Mouse (Mus musculus) limb, embryonic 13.5 days (tissue): ENCODE results near the gene Scg2. TPM values are rescaled to one million over a fixed set of nuclear protein-coding genes. Genes with fewer than 3 reads are reported as not detected.

ENCODE experiments used
- ATAC-seq: fragments of 200-750 bp; cut with Nextera tagmentation; 2 replicates; pipeline ENCODE4 v1.8.0; 2017; ENCODE audit warnings: low read depth, moderate number of reproducible peaks, moderate TSS enrichment; ENCODE audit not compliant: low FRiP score
- H3K27ac ChIP-seq: fragments of 300-500 bp; sonication (generic); 2 replicates; pipeline ENCODE4 v1.5.1; 2015; ENCODE audit warnings: inconsistent platforms, mild to moderate bottlenecking, moderate library complexity
- H3K27me3 ChIP-seq: fragments of 300-500 bp; sonication (generic); 2 replicates; pipeline ENCODE4 v1.6.1; 2015; ENCODE audit warnings: mild to moderate bottlenecking, inconsistent platforms
- H3K36me3 ChIP-seq: fragments of 300-500 bp; sonication (generic); 2 replicates; pipeline ENCODE4 v1.6.1; 2015; ENCODE audit warnings: inconsistent platforms, mild to moderate bottlenecking, moderate library complexity
- H3K4me1 ChIP-seq: fragments of 300-500 bp; sonication (generic); 2 replicates; pipeline ENCODE4 v1.6.1; 2015; ENCODE audit warnings: inconsistent platforms
- H3K4me2 ChIP-seq: fragments of 300-500 bp; sonication (generic); replicated peaks from 2 replicates; pipeline ENCODE4 v1.6.1; 2015; ENCODE audit warnings: inconsistent platforms, mild to moderate bottlenecking, moderate library complexity
- H3K4me3 ChIP-seq: fragments of 300-500 bp; sonication (generic); 2 replicates; pipeline ENCODE4 v1.5.1; 2015; ENCODE audit warnings: moderate library complexity, mild to moderate bottlenecking, inconsistent platforms
- H3K9ac ChIP-seq: fragments of 300-500 bp; sonication (generic); 2 replicates; pipeline ENCODE4 v1.6.1; 2015; ENCODE audit warnings: mild to moderate bottlenecking, inconsistent platforms
- H3K9me3 ChIP-seq: fragments of 300-500 bp; sonication (generic); 2 replicates; pipeline ENCODE4 v1.6.1; 2016; ENCODE audit warnings: inconsistent platforms
- WGBS: fragments of 180-500 bp; shearing (Covaris S2); methylation state at CpG from one replicate; pipeline ENCODE4 v1.1.7; 2015; 5-methylcytosine and 5-hydroxymethylcytosine counted together
- polyA plus RNA-seq: library from polyadenylated mRNA; unstranded; fragments of >200 nt; fragmentation: Nextera tagmentation; extraction: Ambion mirVana; gene quantifications from 2 replicates; pipeline ENCODE4 v1.2.1, GENCODE M21; 2015

The Scg2 gene
- polyA plus RNA-seq, 1 experiment from 2014 or later: 0.47 TPM

DNA sequence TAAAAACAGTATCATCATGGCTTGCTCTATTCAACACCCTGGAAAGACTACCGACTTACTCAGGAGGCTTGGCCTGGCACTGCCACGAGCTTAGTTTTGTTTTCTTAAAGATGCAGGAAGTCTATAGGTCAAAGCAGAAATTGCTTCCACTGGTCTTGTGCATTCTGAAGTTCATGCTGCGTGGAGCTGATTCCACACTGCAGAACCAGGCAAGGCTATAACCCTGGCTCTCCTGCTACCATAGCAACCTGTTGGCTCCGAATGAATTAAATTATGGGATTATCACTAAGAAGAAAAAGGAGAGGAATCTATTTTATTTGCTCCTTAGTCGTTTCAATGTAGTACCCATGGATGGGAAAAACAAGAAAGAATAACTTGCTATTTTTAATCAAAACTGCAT, 10.9 kb downstream of the Scg2 start:
- H3K9ac ChIP-seq: no peak overlapping the region
- no peaks in the 10 kb centered on the region for H3K9me3 ChIP-seq
- H3K4me2 ChIP-seq: no peak overlapping the region
- no peaks in the 10 kb centered on the region for H3K36me3 ChIP-seq
- 67% methylated on average over 5 of the region's 5 CpGs for WGBS
- ATAC-seq: no peak
- no peaks in the 10 kb centered on the region for H3K27me3 ChIP-seq
- no peaks in the 10 kb centered on the region for H3K4me1 ChIP-seq
- H3K27ac ChIP-seq: no peak overlapping the region
- H3K4me3 ChIP-seq: no peak overlapping the region

DNA sequence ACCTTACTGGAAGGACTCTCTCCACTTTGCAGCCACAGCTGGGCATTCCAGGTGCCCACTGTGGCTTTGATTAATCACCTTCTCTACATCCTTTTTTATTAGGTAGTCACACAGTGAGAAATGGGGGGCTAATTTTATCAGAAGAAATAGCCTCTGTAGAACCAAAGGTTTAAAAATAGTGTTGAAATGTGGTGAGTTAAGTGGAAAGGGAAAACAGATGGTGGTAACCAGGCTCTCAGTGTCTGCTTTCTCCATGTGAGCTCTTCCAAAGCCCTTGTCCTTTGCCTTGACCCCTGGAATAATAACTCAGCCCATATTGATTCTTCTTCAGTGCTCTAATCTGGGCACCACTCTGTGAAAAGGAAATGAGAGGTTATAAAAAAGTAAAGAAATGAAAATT, 24.4 kb downstream of the Scg2 start:
- H3K9me3 ChIP-seq: no peaks in the 10 kb centered on the region
- H3K4me1 ChIP-seq: no peaks in the 10 kb centered on the region
- no peak for ATAC-seq
- no peaks in the 10 kb centered on the region for H3K27me3 ChIP-seq
- H3K36me3 ChIP-seq: no peaks in the 10 kb centered on the region
- H3K4me3 ChIP-seq: no peak overlapping the region
- H3K9ac ChIP-seq: no peak overlapping the region
- no peak overlapping the region for H3K27ac ChIP-seq
- H3K4me2 ChIP-seq: no peak overlapping the region

DNA sequence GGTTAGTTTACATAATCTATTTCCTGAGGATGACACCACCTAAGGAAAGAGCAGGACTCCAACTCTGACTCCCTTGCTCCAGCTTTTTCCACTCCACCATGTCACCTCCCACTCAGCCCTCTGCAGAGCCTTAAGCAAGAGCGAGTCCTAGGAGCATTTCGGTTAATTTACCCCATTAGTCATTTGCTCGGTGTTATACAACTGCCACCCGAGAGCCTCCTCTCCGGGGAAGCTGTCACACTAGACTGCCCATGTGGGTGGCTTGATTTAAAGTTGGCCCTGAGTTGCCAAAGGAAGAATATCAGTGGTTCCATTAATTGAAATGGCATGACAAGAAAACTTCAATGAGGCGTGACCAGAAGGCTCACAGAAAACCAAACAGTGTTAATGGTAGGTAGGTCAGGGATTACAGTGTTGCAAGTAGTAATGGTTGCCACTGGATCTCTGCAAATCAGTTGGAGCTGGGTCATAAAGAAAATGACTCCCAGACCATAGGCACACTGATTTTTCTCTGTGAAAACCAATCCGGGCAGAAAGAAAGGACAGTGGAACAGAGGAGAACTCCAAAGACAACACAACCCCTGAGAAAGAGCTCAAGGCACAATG, 33.5 kb downstream of the Scg2 start:
- H3K4me2 ChIP-seq: no peak overlapping the region
- ATAC-seq: no peak
- H3K27ac ChIP-seq: no peak overlapping the region
- no peaks in the 10 kb centered on the region for H3K9me3 ChIP-seq
- H3K4me1 ChIP-seq: no peaks in the 10 kb centered on the region
- WGBS: 41% methylated on average over 7 of the region's 7 CpGs
- no peaks in the 10 kb centered on the region for H3K36me3 ChIP-seq
- no peaks in the 10 kb centered on the region for H3K27me3 ChIP-seq
- H3K9ac ChIP-seq: no peak overlapping the region
- H3K4me3 ChIP-seq: no peak overlapping the region

DNA sequence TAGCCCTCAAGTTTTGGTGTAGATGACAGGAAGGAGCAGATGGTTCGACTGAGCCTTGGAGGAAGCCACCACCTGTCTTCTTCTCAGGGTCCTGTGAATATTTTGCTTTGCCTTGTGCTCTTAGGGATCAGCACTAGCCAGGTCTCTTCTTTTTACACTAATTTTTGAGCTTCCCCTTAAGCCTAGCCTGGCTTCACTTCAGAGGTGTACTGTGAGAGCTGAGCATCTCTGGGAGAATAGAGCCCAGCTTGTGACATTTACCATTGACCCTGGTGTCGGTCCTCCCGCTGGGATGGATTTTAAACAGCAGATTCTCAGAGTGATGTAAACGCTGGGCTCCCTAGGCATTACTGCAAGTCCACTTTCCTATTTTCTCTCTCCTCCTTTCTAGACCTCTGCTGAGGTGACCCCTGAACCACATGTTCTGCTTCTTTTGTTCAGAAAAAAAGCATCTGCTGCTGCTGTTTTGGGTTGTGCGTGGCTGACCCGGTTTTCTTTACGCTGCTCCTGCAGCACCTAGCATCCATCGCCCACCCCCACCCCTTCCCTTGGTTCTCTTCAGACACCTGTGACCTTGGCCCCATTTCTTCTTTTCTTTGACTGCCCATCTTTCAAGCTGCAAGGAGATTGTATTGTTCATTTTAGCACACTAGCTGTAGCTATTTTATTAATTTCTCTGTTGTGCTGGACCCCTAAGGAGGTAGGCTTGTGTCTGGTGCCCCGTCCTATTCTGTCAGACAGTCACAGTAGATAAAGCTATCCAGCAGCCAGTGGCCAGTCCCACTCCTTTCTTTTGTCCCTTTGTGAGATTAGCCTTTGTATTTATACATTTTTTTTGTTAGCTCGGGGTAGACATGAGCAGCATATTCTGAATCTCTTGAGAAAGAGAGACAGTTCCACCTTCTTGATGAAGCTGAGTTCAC, 38.6 kb downstream of the Scg2 start:
- no peak overlapping the region for H3K4me2 ChIP-seq
- no peak overlapping the region for H3K27ac ChIP-seq
- no peaks in the 10 kb centered on the region for H3K4me1 ChIP-seq
- no peaks in the 10 kb centered on the region for H3K27me3 ChIP-seq
- no peak for ATAC-seq
- H3K9ac ChIP-seq: no peak overlapping the region
- H3K4me3 ChIP-seq: no peak overlapping the region
- 67% methylated on average over 10 of the region's 10 CpGs for WGBS
- H3K36me3 ChIP-seq: no peaks in the 10 kb centered on the region
- H3K9me3 ChIP-seq: no peaks in the 10 kb centered on the region

DNA sequence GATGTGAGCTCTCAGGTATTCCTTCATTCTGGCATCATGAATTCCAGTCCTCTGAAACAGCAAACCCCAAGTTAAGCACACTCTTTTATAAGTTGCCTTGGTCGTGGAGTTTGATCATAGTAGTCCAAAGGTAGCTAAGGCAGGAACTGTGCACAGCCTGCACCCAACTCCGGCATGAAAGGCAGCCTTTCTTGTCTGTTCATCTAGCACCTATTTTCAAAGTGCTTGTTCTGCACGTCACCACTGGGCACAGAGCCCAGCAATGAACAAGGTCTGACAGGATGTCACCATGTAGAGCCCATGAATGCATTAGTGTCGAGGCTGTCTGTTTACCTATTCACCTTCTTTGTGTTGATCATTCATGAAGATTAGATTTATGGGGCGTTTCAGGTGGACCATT, 39.6 kb downstream of the Scg2 start:
- H3K27me3 ChIP-seq: no peaks in the 10 kb centered on the region
- H3K4me2 ChIP-seq: no peak overlapping the region
- 79% methylated on average over 5 of the region's 5 CpGs for WGBS
- H3K9ac ChIP-seq: no peak overlapping the region
- ATAC-seq: no peak
- H3K27ac ChIP-seq: no peak overlapping the region
- no peaks in the 10 kb centered on the region for H3K9me3 ChIP-seq
- no peak overlapping the region for H3K4me3 ChIP-seq
- no peaks in the 10 kb centered on the region for H3K36me3 ChIP-seq
- H3K4me1 ChIP-seq: no peaks in the 10 kb centered on the region

Other genes starting within 250 kb of the Scg2 start
- 0.50 and 0.51 TPM in 2 replicates for gene Ap1s3, start 231.9 kb upstream of the Scg2 start, polyA plus RNA-seq